Mouse (Mus musculus) neutrophil, adult 5-6 weeks (primary cell): ENCODE results near the gene Unc119. TPM values are rescaled to one million over a fixed set of nuclear protein-coding genes. Genes with fewer than 3 reads are reported as not detected.

ENCODE experiments used
- ATAC-seq: fragments of 151-379, 151-347 bp; 2 replicates; pipeline ENCODE4 v1.8.0; 2017; ENCODE audit warnings: mild to moderate bottlenecking, moderate TSS enrichment; ENCODE audit not compliant: insufficient number of reproducible peaks, poor library complexity, low FRiP score, severe bottlenecking; ENCODE audit errors: extremely low read depth
- total RNA-seq: library from RNA; stranded (forward); fragments of 200-1000 nt; gene quantifications from 2 replicates; pipeline ENCODE4 v1.2.3, GENCODE M21; 2017

The Unc119 gene
- total RNA-seq, 1 experiment from 2014 or later, result 76.7 TPM

DNA sequence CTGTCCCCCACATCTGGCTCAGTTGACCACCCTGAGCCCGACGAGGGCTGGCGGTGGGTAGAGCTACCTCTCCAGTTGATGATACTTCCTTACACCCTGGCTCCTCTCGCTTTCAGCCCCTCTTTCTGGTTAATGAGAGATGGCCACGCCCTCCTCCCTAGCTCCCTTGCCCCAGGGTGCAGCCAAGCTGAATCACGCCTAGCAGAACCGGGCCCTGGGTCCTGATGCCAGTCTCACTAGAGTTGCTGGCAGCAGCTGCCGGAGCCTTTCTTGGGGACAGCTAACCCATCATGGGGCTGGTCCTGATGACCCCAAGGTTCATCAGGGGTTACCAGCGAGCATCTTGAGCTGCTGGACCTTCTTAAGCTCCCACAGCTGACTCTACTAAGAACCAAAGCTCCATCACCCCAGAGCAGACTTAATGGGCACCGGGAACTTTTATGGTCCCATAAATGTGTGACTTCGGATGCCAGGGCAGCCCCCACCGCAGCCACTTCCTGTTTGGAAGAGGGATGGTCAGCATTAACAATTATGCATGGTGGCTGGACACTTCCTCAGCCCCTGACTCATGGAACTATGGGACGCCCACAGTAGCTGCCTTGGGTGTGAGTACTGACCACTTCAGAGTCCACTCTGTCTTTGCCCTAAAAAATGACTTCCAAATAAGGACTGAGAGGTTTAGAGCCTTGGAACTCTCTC, 20.2 kb downstream of the Unc119 start:
- no peak for ATAC-seq

DNA sequence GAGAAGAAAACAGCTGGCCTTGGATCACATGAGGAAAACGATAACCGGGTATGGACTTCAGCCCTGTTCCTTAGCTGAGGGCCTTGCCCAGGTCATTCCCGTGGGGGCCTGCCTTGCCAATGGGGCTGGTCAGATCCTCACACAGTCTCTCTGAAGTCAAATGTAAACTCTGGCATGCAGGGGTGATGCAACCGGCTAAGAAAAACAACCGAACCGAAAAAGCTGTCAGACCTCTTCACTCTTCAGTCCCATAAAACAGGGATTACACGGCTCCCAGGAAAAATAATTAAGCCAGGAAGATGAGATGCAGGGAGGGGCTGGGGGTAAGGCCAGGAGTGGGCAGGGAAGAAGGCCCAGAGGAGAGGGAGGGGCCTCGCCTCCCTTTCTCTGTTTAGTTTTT, 20.8 kb downstream of the Unc119 start:
- no peak for ATAC-seq

DNA sequence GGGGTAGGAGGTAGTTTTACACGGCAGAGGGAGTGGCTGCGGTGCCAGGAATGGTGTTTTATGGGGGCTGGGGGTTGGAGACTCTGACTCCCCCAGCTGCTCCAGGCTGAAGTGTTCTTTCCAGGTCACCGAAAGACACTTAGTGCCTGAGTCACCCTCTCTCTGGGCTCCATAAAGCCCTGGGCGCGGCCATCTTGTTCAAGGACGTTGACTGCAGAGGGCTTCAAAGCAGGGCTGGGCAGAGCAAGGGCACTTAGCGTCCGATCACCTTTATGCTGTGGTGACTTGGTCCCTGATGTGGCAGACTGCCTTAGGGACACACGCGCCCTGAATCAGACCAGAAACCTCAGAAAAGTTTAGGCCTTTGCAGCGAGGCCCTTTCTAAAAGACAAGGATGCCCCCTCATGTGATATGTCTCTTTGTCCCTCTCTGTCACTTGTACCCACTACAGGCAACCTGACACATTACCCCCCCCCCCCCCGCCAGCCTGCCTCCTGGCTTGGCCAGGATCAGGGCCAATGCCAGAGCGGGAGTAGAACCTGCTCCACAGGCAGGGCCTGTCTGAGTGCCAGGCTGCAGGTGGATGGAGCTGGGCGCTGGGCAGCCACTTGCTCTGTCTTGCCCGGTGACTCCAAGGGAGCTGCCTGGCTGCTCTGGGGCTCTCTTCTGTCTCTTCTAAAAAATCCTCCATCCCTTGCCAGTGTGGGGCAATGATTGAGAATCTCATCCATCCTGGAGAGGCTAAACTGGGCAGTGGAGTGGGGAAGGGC, 24.4 kb downstream of the Unc119 start:
- ATAC-seq, result no peak

DNA sequence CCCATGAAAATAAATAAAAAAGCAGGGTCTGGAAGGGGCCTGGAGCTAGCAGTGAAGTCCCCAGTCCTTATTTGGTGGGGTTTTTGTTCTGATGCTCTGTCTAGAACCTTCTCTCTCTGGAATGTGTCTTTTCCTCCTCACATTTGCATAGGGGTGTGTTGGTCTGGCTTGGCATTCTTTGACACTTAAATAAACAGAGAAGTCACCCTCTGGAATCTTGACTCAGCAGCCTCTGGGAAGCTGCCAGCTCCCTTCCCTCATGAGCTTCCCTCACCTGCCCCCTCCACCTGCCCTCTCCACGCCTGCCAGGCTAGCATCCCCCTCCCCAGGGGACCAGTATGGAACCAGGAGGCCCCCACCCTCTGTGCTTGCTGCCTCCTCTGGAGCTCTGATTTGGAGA, 27.1 kb downstream of the Unc119 start:
- ATAC-seq, result no peak

DNA sequence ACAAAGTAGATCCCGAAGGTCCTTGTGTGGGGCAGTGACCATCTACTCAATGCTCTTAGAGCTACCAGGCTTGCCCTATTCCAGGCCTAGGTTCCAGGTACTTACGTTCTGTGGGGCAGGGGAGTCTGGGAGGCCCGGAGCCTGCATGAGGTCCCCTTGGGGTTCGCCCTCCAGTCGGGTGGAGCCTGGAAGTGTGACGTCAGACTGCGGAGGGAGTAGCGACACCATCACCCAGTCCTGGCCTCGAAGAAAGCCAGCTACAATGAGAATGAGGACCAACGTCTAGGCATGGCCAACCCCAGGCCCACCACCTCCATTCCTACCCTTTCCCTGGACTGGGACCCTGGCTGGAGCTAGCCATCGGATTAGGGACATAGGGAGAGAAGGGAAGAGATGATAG, 28.4 kb downstream of the Unc119 start:
- no peak for ATAC-seq

DNA sequence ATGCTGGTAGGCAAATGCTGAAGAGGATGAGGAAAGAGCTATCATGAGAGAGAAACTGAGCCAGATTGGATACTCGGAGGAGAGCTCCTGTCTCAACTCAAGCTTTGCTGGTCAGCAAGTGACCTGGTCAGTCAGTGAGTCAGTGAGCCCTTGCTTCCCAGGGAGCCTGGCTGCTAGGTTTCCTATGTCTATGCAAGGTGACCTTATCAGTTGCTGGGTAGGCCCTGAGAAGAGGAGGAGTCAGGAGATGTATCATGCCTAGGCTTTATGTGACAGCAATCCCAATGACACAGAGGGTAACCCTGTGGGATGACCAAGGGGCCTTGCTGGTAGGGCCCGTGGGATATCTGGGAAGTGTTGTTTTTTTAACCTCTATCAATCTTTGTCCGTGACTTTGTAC, 28.9 kb downstream of the Unc119 start:
- ATAC-seq, result no peak

DNA sequence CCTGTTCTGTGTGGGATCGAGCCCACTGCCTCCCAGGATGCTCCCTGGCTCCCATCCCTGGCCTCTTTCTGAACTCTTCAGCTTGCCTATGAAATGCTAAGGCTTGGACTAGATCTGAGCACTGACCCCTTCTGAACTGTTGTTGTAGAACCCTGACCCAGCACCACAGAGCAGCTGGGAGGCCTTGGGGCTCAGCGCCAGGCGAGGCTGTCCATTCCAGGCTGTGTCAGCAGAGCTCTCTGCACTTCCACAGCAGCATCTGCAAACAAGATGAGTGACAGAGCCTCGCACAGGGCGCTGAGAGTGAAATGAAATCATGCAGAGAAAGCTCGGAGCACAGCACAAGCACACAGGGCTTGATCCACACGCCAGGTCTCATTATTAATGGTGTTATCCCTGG, 29.3 kb downstream of the Unc119 start:
- no peak for ATAC-seq

DNA sequence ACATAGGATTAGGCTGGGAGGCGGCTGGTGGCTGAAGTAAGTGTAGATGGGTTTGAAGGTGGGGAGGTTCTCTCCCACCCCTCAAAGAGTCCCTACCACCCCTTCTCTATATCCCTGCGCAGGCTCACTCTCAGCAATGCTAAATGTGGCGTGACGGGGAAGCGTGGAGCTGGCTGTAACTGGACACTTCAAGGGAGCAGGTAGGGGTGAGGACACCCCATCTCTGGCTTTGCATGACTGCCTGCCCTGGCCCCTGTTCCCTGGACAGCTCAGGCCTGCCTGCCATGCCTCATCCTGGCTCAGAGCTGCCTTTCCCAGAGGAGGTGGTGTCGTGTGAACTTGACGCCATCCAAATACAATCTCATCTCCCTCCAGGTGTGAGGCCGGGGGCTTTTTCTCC, 30.9 kb downstream of the Unc119 start:
- ATAC-seq, result no peak

DNA sequence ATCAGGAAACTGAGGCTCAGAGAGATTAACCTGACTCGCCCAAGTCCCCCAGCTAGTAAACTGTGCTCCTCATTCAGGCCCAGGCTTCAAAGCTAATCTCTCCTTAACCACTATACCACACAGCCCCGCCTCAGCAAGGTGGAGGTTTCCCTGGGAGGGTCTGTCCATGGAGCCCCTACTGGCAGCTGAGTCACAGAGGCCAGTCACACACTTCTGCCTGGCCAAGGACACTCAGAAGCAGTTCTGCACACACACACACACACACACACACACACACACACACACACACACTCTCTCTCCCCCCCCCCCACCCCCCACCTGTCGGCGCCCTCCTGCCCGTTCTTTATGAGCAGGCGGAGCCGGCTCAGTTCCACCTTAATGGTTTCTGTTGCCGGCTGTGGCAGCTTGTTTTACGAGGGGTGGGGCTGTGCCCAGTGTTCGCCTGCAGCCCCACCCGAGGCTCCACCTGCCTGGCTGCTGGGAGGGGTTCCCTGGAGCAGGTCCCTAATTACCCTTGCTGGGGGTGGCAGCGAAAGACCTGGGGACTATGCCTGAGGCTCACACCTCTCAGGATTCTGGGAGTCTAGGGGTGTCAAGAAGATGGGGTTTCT, 34.4 kb downstream of the Unc119 start:
- ATAC-seq, result no peak

DNA sequence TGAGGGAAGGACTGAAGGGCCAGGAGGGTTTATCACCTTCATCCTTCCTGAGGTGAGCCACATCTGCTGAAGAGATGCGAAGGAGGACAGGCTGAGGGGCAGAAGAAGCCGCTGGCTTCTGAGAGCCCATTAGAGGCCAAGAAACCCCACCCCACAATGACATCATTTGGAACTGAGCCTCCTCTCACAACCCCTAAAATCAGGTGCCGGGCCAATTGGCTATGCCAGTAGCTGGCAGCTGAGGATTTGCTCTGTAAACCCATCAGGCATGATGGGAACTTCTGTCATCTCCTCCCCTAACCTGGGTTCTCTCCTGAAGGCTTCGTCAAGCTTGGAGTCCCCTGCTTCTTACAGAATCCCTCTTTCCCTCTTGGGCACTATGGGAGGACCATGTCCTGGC, 37.1 kb downstream of the Unc119 start:
- ATAC-seq, result no peak

DNA sequence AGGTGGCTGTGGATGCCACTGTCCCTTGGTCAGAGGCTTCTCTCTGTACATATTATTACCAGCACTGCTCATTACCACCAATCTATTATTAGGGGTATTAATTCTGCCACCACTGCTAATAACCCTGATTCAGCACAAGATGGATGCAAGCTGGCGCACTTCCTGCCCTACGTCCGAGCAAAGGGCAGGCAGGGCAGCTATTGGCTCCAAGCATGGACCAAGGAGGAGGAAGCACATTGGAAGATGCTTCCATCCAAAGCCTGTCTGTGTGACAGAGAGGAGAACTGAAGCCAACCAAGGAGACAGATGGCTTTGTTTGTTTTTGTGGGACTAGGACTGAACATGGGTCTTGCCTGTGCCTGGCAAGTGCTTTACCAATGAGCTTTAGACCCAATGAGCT, 37.7 kb downstream of the Unc119 start:
- no peak for ATAC-seq

DNA sequence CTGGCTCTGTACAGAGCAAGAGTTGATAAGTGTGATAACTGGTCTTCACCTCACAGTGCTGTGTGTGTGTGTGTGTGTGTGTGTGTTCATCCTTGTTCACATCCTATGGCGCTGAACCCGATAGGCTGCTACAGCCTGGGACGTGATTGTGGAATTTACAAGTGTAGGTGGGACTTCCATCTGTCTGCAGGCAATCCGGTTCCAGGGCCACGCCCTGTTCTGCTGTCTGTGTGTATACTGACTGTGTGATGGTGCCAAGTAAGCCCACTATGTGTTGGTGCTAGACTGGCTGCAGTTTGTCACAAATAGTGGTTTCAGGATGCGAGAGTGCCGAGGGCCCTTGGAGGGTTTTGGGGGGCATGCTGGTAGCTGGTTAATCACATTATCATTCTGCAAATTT, 39.0 kb downstream of the Unc119 start:
- ATAC-seq, result no peak

DNA sequence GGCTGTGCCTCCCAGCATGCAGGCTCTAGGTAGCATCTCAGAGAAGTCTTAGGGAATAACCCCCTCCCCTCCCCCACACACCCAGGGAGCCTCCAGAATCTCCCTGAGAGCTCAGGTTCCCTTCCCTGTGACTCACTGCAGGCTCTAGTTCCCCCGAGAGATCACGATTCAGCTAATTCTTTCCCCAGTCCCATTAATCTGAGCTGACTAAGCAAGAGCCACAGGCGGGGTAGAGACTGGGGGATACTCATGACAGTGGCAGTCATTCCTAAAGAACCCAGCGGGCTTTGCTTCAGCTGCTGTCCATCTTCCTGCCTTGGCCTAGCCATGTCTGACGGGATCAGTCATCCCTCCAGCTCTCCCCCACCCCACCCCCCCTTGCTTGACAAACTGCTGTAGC, 39.4 kb downstream of the Unc119 start:
- no peak for ATAC-seq

DNA sequence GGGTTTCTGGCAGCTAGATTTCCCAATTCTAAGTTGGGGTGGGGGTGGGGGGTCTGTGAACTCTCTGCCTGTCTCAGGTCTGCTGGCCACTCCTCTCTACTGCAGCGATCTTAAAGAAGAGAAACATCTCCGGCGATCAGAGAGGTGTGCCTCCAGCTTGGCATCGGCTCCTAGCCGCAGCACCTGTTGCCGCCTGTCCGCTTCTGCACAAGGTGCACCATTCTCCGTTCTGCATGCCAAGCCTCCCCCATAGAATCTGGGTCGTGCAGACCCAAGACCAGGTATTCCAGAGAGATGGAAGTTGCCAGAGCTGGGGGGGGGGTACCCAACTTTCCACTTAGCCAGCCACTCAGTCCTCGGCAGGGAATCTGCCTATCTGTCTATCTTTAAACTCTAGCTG, 42.5 kb downstream of the Unc119 start:
- ATAC-seq, result no peak

DNA sequence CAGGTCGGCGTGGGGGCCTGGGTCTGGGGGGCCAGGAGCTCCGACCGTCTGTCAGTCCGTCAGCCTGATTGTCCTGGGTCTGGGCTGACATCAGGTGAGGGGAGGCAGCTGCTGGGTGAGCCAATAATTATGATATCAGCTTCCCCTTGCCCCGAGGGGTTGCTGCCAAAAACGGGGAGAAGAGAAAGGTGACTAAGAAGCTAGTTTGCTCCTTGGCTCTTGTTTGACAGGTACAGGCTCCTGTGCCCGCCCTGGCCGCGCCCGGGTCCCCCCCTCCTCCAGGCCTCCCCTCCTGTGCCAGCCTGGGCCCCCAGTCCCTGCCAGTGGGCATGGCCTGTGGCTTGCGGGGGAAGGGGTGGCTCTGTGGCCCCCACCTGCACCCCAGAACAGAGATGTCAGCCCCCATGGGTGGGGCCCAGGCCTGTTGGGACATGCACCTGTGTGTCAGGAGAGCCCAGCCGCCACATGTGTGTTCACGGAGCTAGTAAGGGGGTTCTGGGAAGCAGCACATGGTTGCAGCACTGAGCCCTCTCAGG, 43.3 kb downstream of the Unc119 start, which contains the start of gene Foxn1:
Gene Foxn1 (minus strand): TSS at position 51 of the 536 bp plus-strand sequence.
- no peak for ATAC-seq

DNA sequence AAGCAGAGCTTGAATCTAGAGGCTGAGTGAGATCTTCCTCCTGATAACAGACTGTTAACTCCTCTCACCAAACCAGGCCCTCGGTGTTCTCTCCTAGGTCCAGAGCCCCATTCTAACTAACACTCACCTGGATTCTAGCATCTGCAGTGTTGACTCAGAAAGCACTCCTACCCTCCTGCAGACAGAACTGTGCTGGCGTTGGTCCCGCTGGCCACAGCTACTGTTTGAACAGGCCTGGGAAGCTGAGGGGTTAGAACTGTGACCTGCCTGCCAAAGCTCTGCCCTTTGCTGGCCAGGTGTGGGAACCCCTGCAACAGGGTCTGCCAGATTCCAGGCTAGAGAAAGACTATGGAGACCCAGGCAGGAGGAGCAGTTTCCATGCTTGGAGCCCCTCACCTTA, 49.4 kb downstream of the Unc119 start:
- no peak for ATAC-seq

DNA sequence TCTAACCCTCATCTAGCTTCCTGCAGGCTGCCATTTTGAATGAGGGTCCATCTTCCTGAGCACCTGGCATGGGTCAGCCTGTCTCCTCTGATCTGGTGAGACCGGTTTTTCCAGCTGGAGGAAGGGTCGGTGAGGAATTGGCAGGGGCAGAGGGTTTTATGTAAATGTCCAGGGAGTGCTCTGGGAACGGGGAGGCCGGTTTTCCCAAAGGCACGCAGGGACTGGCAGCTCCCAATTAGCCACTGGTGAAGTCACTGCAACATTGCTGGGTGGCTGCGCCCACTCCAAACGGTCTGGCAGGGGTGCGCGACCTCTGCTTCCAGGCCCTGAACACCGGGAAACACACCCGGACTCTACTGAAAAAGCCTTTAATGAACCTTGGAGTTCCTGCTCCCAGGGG, 53.7 kb downstream of the Unc119 start:
- ATAC-seq, result no peak

DNA sequence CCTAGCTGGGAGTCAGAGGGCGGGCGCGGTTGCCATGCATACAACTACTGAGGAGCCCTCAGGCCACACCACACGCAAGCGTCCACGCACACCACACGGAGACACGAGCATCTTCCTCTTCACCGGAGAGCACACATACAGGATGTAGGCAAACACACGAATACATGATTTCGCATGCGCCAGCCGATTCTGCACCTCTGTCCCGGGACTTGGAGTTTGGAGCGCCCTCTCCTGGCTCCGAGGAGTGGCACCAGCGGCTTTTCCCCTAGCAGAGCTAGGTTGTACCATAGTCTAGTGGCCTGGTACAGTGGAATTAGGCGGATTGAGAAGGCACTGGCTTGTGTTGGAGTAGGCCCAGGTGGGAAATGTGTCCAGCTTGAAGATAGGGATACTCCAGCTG, 54.1 kb downstream of the Unc119 start:
- ATAC-seq, result 0 out of 2 replicates have a peak, but pooled peaks have one; percentile 30

DNA sequence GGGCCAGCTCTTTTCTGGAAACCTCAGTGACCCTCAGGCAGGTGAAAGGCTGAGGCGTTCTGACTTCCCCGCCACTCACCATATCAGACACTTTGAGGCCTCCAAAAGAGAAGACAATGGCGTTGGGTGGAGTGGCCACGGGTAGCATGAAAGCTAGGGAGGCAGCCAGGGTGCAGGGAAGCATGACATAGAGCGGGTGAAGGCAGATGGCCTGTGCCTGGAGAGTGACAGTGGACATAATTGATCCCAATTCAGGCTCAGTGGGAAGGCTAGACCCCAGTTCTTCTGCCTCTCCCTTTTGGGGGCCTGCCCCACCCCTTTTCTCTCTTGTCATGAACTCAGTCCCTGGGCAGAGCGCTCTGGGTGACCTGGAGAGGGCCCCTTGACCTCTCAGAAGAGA, 54.9 kb downstream of the Unc119 start:
- ATAC-seq, result no peak
